12 mouse cellular contexts compared by ENCODE assay signal in genomic region chr3:138654610-138655371, GRCm38 (mm10).
DNase-seq lines count a peak whose midpoint lies in the region; ATAC-seq and TF ChIP-seq lines count a peak whose summit lies in the region.
"Had no signal": no experiment of that assay in that cellular context is flagged by ENCODE, and none has a peak within 500 bp of the region (broad histone marks: within the 10 kb centered on the region; RNA-seq: fewer than 3 reads in every experiment).

No protein-coding gene starts in this region.

- ATAC-seq in liver, embryonic 12.5 days: 0 out of 2 replicates have a peak, but pooled peaks have one; percentile 23
- ATAC-seq in liver, postnatal 0 days: no peak
- no peak for ATAC-seq in midbrain, embryonic 14.5 days (ENCODE audit: low FRiP score, low TSS enrichment)

- TF ChIP-seq CTCF in liver, postnatal 0 days (IDR thresholded peaks at IDR 0.05; ENCODE audit: low read depth): no peak

- H3K27ac ChIP-seq in liver, embryonic 12.5 days: no peak overlapping the region
- no peak overlapping the region for H3K27ac ChIP-seq in liver, postnatal 0 days (ENCODE audit: low read depth)
- no peak overlapping the region for H3K27ac ChIP-seq in midbrain, embryonic 14.5 days (replicated peaks; ENCODE audit: low read depth, low read length)
- H3K27ac ChIP-seq: heart, embryonic 10.5 days; macrophage had no signal

- no peaks in the 10 kb centered on the region for H3K36me3 ChIP-seq in liver, embryonic 12.5 days
- H3K36me3 ChIP-seq in liver, postnatal 0 days (replicated peaks; ENCODE audit: insufficient read depth, low read length): no peaks in the 10 kb centered on the region
- no peaks in the 10 kb centered on the region for H3K36me3 ChIP-seq in midbrain, embryonic 14.5 days (ENCODE audit: control insufficient read depth, insufficient read depth, low read length)
- H3K36me3 ChIP-seq: heart, embryonic 10.5 days had no signal

- H3K4me1 ChIP-seq in liver, embryonic 12.5 days: peaks cover 14% of the 10 kb centered on the region
- H3K4me1 ChIP-seq in liver, postnatal 0 days (ENCODE audit: insufficient read depth): no peaks in the 10 kb centered on the region; the same call in 1 of the 2 replicates
- H3K4me1 ChIP-seq in midbrain, embryonic 14.5 days (ENCODE audit: control insufficient read depth, insufficient read depth, low read length): no peaks in the 10 kb centered on the region
- H3K4me1 ChIP-seq: heart, embryonic 10.5 days had no signal

- no peak overlapping the region for H3K4me3 ChIP-seq in liver, embryonic 12.5 days
- no peak overlapping the region for H3K4me3 ChIP-seq in liver, postnatal 0 days (ENCODE audit: low read depth, low read length)
- H3K4me3 ChIP-seq in midbrain, embryonic 14.5 days (replicated peaks; ENCODE audit: low read depth, low read length): no peak overlapping the region
- H3K4me3 ChIP-seq: erythroblast, embryonic 14.5 days; heart, embryonic 10.5 days had no signal

- H3K4me2 ChIP-seq in liver, embryonic 12.5 days: no peak overlapping the region
- no peak overlapping the region for H3K4me2 ChIP-seq in liver, postnatal 0 days (ENCODE audit: low read depth, low read length)
- no peak overlapping the region for H3K4me2 ChIP-seq in midbrain, embryonic 14.5 days (ENCODE audit: low read length)

- whole genome bisulfite sequencing in liver, embryonic 12.5 days (ENCODE audit: insufficient replicate concordance): 74% methylated on average over 16 of the region's 16 CpGs
- WGBS in liver, postnatal 0 days (ENCODE audit: insufficient replicate concordance): 73% methylated on average over 16 of the region's 16 CpGs
- 84% methylated on average over 16 of the region's 16 CpGs for WGBS in midbrain, embryonic 14.5 days

- no peak overlapping the region for H3K9ac ChIP-seq in liver, embryonic 12.5 days
- no peak overlapping the region for H3K9ac ChIP-seq in liver, postnatal 0 days (replicated peaks)
- H3K9ac ChIP-seq in midbrain, embryonic 14.5 days (replicated peaks; ENCODE audit: low read length): no peak overlapping the region

- TF ChIP-seq EP300 in liver, postnatal 0 days (IDR thresholded peaks at IDR 0.05; ENCODE audit: low read depth): no peak

- DNase-seq in adrenal gland, adult 2 months: peak; percentile 38
- DNase-seq in adrenal gland, postnatal 4 days (ENCODE audit: low spot score in 2 of 2): no peak
- no peak for DNase-seq in liver, postnatal 0 days
- peak; percentile 24 for DNase-seq in adrenal gland, postnatal 14 days
- DNase-seq in midbrain, embryonic 14.5 days: peak; percentile 27
- DNase-seq in c-Kit-positive CD71-positive TER-119-positive erythroid progenitor cells, embryonic 14.5 days (ENCODE audit: low spot score): no peak
- DNase-seq in right cerebral cortex, adult 18-20 months: no peak
- DNase-seq: right cerebral cortex, postnatal 4 days had no signal

- H3K9me3 ChIP-seq in liver, embryonic 12.5 days (replicated peaks): peaks cover 32% of the 10 kb centered on the region; the same call in 1 of the 2 replicates
- peaks cover 3% of the 10 kb centered on the region; the same call in 1 of the 2 replicates for H3K9me3 ChIP-seq in liver, postnatal 0 days (ENCODE audit: low read length)
- no peaks in the 10 kb centered on the region for H3K9me3 ChIP-seq in midbrain, embryonic 14.5 days (ENCODE audit: control insufficient read depth, low read length)

- no peaks in the 10 kb centered on the region for H3K27me3 ChIP-seq in liver, embryonic 12.5 days (replicated peaks)
- no peaks in the 10 kb centered on the region for H3K27me3 ChIP-seq in liver, postnatal 0 days (ENCODE audit: insufficient read depth, low read length)
- H3K27me3 ChIP-seq in midbrain, embryonic 14.5 days (ENCODE audit: control insufficient read depth, insufficient read depth, low read length): no peaks in the 10 kb centered on the region

Comparison
In these comparisons a context has a peak if more than half of its experiments do, and no peak if none do; other contexts are left out.
1. DNase-seq: peak in adrenal gland, adult 2 months (single experiment), adrenal gland, postnatal 14 days (single experiment) and midbrain, embryonic 14.5 days (single experiment); none in adrenal gland, postnatal 4 days (0 of 2), liver, postnatal 0 days (single experiment), c-Kit-positive CD71-positive TER-119-positive erythroid progenitor cells, embryonic 14.5 days (single experiment) and right cerebral cortex, adult 18-20 months (single experiment).